Mouse (Mus musculus): ENCODE data around the gene Rbks.
"Not testable (repeated sequence)": the region's sequence is repeated elsewhere in the genome, so short reads cannot be mapped to it uniquely, and the experiment has no call there.

The Rbks gene

GRCm38 (mm10) chr5:31673431-31673830, 24.0 kb downstream of the Rbks start:
- no peak for DNase-seq

GRCm38 (mm10) chr5:31671137-31671536, 26.3 kb downstream of the Rbks start:
- no peak for DNase-seq

- no peak for DNase-seq
Measured at GRCm38 (mm10) chr5:31669984-31670383, 27.4 kb downstream of the Rbks start.

- DNase-seq = no peak
Measured at GRCm38 (mm10) chr5:31668325-31668968, 29.0 kb downstream of the Rbks start.

- no peak for DNase-seq
Measured at GRCm38 (mm10) chr5:31666176-31666575, 31.3 kb downstream of the Rbks start.

GRCm38 (mm10) chr5:31655688-31656190, 41.7 kb downstream of the Rbks start:
- no peak for DNase-seq

GRCm38 (mm10) chr5:31650518-31651288, 46.7 kb downstream of the Rbks start:
- no peak for DNase-seq

GRCm38 (mm10) chr5:31647327-31647726, 50.1 kb downstream of the Rbks start:
- no peak for DNase-seq

- no peak for DNase-seq
Measured at GRCm38 (mm10) chr5:31646574-31646973, 50.9 kb downstream of the Rbks start.

GRCm38 (mm10) chr5:31645798-31646197, 51.6 kb downstream of the Rbks start:
- DNase-seq = no peak

- peak; percentile 18 for DNase-seq
Measured at GRCm38 (mm10) chr5:31644847-31645246, 52.6 kb downstream of the Rbks start.

- DNase-seq = no peak
Measured at GRCm38 (mm10) chr5:31644272-31644671, 53.2 kb downstream of the Rbks start.

- DNase-seq = no peak
Measured at GRCm38 (mm10) chr5:31642300-31642699, 55.1 kb downstream of the Rbks start.

GRCm38 (mm10) chr5:31640542-31640941, 56.9 kb downstream of the Rbks start:
- no peak for DNase-seq

GRCm38 (mm10) chr5:31636636-31637253, 60.7 kb downstream of the Rbks start:
- DNase-seq = no peak

GRCm38 (mm10) chr5:31634679-31635078, 62.7 kb downstream of the Rbks start:
- DNase-seq = no peak

- no peak for DNase-seq
Measured at GRCm38 (mm10) chr5:31634161-31634560, 63.3 kb downstream of the Rbks start.

- not testable (repeated sequence) for DNase-seq
Measured at GRCm38 (mm10) chr5:31631169-31631568, 66.3 kb downstream of the Rbks start.

GRCm38 (mm10) chr5:31630064-31630463, 67.4 kb downstream of the Rbks start:
- no peak for DNase-seq

GRCm38 (mm10) chr5:31628555-31628954, 68.9 kb downstream of the Rbks start:
- no peak for DNase-seq

GRCm38 (mm10) chr5:31627562-31628526, 69.6 kb downstream of the Rbks start:
- no peak for DNase-seq

GRCm38 (mm10) chr5:31627117-31627516, 70.3 kb downstream of the Rbks start:
- no peak for DNase-seq

GRCm38 (mm10) chr5:31620326-31620725, 77.1 kb downstream of the Rbks start:
- no peak for DNase-seq

All from layer of hippocampus, adult 9-11 months (tissue).